In the genomic region with DNA sequence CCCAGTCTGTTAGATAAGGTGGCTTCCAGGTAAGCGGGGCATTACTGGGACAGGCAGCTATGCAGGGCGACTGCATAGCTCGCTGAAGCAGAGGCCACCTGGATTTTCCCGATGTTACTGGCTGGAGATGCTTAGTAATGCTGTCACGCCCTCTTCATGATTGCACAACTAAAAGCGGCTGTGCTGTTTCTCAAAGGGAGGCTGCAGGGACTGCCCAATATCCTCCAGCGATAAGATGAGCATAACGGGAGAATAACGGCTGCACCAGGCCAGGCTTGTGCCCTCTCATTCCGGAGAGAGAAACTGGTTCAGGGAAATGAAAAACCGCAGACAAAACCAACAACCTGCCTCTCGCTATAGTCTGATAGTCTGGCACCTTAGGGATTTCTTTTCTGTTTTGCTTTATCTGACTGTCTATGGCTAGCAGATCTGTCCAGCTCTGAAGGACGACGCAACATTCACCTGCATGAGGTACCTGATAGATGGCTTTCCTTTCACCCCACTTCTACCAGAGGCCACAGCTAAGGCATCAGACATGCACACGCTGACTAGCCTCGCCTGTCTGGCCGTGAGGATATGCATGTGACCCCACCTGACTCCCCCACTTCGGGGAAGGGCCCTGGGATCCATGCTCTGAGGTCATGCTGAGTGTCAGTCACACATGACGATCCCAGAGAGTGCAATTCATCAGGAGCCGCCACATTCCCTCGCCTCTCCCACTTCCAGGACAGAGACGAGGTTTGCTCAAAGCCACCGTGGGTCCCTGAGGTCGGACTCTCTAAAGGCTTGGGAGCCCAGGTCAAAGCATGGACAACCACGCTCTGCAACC, we compare ENCODE assay signal across 22 mouse cellular contexts.
DNase-seq lines count a peak whose midpoint lies in the region; ATAC-seq and TF ChIP-seq lines count a peak whose summit lies in the region.
"Had no signal": no experiment of that assay in that cellular context is flagged by ENCODE, and none has a peak within 500 bp of the region (broad histone marks: within the 10 kb centered on the region; RNA-seq: fewer than 3 reads in every experiment).

No protein-coding gene starts in this region.

- H3K4me3 ChIP-seq in intestine, embryonic 15.5 days (replicated peaks): no peak overlapping the region
- no peak overlapping the region for H3K4me3 ChIP-seq in intestine, postnatal 0 days (ENCODE audit: low read depth, low read length)
- no peak overlapping the region for H3K4me3 ChIP-seq in gastrocnemius, adult 2 months
- H3K4me3 ChIP-seq: embryonic facial prominence, embryonic 12.5 days; forebrain, embryonic 12.5 days; limb, embryonic 10.5 days; liver, embryonic 13.5 days had no signal

- H3K27ac ChIP-seq in intestine, embryonic 15.5 days: no peak overlapping the region
- no peak overlapping the region for H3K27ac ChIP-seq in intestine, postnatal 0 days (ENCODE audit: low read depth, low read length)
- H3K27ac ChIP-seq in gastrocnemius, adult 2 months: no peak overlapping the region
- H3K27ac ChIP-seq: embryonic facial prominence, embryonic 12.5 days; forebrain, embryonic 12.5 days; hindbrain, postnatal 0 days; limb, embryonic 10.5 days had no signal

- 71% methylated on average over 25 of the region's 25 CpGs for WGBS in intestine, embryonic 15.5 days
- WGBS in intestine, postnatal 0 days: 62% methylated on average over 25 of the region's 25 CpGs

- TF ChIP-seq CTCF in intestine, postnatal 0 days (IDR thresholded peaks at IDR 0.05; ENCODE audit: low read depth): no peak
- TF ChIP-seq CTCF in gastrocnemius, adult 2 months (IDR thresholded peaks at IDR 0.05): no peak

- no peak overlapping the region for H3K9ac ChIP-seq in intestine, embryonic 15.5 days
- no peak overlapping the region for H3K9ac ChIP-seq in intestine, postnatal 0 days (ENCODE audit: low read depth, low read length)
- H3K9ac ChIP-seq: embryonic facial prominence, embryonic 12.5 days; forebrain, embryonic 12.5 days; liver, embryonic 13.5 days; lung, embryonic 14.5 days had no signal

- H3K27me3 ChIP-seq in intestine, embryonic 15.5 days (replicated peaks): no peaks in the 10 kb centered on the region
- H3K27me3 ChIP-seq in intestine, postnatal 0 days (replicated peaks; ENCODE audit: control insufficient read depth, insufficient read depth, low read length): no peaks in the 10 kb centered on the region
- H3K27me3 ChIP-seq: CH12.LX; embryonic facial prominence, embryonic 12.5 days; liver, embryonic 13.5 days had no signal

- peak; percentile 36 for DNase-seq in urinary bladder, postnatal 14 days (ENCODE audit: low spot score)
- DNase-seq in urinary bladder, postnatal 25 days (ENCODE audit: low spot score): no peak
- no peak for DNase-seq in gastrocnemius, adult 2 months
- DNase-seq in left cerebral cortex, postnatal 4 days: no peak
- DNase-seq: adrenal gland, postnatal 36 days; cerebellum, adult 11-12 months; cerebellum, postnatal 10 days; kidney, adult 2 months; kidney, postnatal 10 days; liver, embryonic 13.5 days; lung, embryonic 14.5 days had no signal

- ATAC-seq in intestine, embryonic 15.5 days: peak; percentile 23; the same call in 1 of the 2 replicates
- no peak for ATAC-seq in intestine, postnatal 0 days
- ATAC-seq in common myeloid progenitor, adult 5-6 weeks (replicated peaks; ENCODE audit: low read depth, poor library complexity, severe bottlenecking): peak; percentile 27
- 0 out of 2 replicates have a peak, but pooled peaks have one; percentile 21 for ATAC-seq in neutrophil, adult 5-6 weeks (ENCODE audit: extremely low read depth, insufficient number of reproducible peaks, low FRiP score, poor library complexity, severe bottlenecking)
- ATAC-seq: hindbrain, postnatal 0 days; midbrain, embryonic 16.5 days had no signal

- intact Hi-C loops in gastrocnemius, adult 2 months (cut with DNase I): loop anchor here (5.0 kb wide), 1 partner anchor 39 kb away; no protein-coding TSS in a partner anchor
- intact Hi-C loops in left cerebral cortex, postnatal 4 days (cut with DNase I): no loop called here

- 0 out of 2 replicates have a peak, but pooled peaks cover 3% of the 10 kb centered on the region for H3K4me1 ChIP-seq in intestine, embryonic 15.5 days (replicated peaks)
- H3K4me1 ChIP-seq in intestine, postnatal 0 days (replicated peaks; ENCODE audit: control insufficient read depth, insufficient read depth, low read length): 0 out of 2 replicates have a peak, but pooled peaks cover 4% of the 10 kb centered on the region
- H3K4me1 ChIP-seq: embryonic facial prominence, embryonic 12.5 days had no signal

- H3K36me3 ChIP-seq in intestine, embryonic 15.5 days: no peaks in the 10 kb centered on the region
- no peaks in the 10 kb centered on the region for H3K36me3 ChIP-seq in intestine, postnatal 0 days (ENCODE audit: control insufficient read depth, insufficient read depth)
- H3K36me3 ChIP-seq: embryonic facial prominence, embryonic 12.5 days; forebrain, embryonic 12.5 days; limb, embryonic 10.5 days; liver, embryonic 13.5 days had no signal

- H3K9me3 ChIP-seq in intestine, embryonic 15.5 days: no peaks in the 10 kb centered on the region
- H3K9me3 ChIP-seq in intestine, postnatal 0 days (ENCODE audit: control insufficient read depth): no peaks in the 10 kb centered on the region
- H3K9me3 ChIP-seq: embryonic facial prominence, embryonic 12.5 days; forebrain, embryonic 12.5 days; limb, embryonic 10.5 days; liver, embryonic 13.5 days had no signal

- no peak overlapping the region for H3K4me2 ChIP-seq in intestine, embryonic 15.5 days (replicated peaks)
- H3K4me2 ChIP-seq in intestine, postnatal 0 days (replicated peaks; ENCODE audit: low read depth): no peak overlapping the region
- H3K4me2 ChIP-seq: embryonic facial prominence, embryonic 12.5 days; forebrain, embryonic 12.5 days; heart, embryonic 11.5 days; liver, embryonic 13.5 days; lung, embryonic 14.5 days had no signal
